Mouse (Mus musculus) thymus, postnatal 0 days (tissue): ENCODE data around the gene Gfi1b. TPM values are rescaled to one million over a fixed set of nuclear protein-coding genes. Genes with fewer than 3 reads are reported as not detected.
A peak's percentile ranks its signal among the peaks of the same experiment; 100 is the strongest.

Experiments
- DNase-seq: peaks from one replicate; pipeline ENCODE4 v3.0.0-alpha.2; 2015; ENCODE audit warnings: low spot score
- polyA plus RNA-seq: library from polyadenylated mRNA; unstranded; fragments of >200 nt; fragmentation: Nextera tagmentation; extraction: Ambion mirVana; gene quantifications from 2 replicates; pipeline ENCODE4 v1.2.1, GENCODE M21; 2015

Gene Gfi1b
- polyA plus RNA-seq, 1 experiment from 2014 or later, result 1.1 TPM

DNA sequence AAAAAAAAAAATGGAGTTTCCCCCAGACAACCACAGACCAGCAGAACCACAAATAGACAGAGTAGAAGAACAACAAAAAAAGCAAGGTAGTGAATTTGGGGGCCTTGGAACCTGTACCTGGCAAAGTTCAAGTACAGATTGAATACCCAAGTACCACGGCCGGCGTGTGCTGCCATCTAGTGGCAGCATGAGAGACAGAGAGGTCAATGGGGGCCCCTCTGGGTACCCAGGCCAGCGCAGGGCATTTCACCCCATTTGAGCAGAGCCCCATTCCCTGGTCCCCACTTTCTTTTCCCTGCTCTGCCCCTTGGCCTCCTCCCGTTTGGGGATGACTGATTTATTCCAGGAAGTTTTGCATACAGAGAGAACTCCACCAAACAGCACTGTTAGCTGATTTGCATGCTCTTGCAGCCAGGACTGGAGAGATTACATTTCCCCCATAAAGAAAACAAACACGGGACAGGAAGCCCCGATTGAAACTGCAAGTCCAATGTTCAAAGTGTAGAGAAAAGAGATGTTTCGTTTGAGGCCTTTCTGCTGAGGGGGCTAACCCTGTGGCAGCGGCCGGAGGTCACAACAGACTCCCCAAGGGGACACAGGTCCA is 841 bp upstream of the Gfi1b start:
- peak; percentile 73 for DNase-seq

DNA sequence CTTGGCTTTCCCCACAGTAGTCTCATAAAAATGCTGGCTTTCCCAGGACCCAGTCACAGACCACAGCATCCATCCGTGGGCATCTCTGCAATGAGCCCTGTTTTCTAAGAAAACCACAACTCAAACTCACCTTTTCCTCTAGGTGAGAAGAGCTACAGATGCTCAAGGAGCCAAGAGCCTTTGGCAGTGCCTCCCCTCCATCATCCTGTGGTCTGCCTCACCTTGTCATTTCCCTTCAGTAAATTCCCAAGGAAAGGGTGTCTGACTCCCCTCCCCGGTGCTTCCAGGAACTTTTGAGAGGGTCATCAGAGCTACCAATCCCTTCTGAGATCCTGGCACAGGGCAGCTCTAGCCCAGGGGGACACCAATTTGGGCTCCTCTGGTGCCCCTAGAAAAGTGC is 671 bp downstream of the Gfi1b start:
- DNase-seq, result no peak

DNA sequence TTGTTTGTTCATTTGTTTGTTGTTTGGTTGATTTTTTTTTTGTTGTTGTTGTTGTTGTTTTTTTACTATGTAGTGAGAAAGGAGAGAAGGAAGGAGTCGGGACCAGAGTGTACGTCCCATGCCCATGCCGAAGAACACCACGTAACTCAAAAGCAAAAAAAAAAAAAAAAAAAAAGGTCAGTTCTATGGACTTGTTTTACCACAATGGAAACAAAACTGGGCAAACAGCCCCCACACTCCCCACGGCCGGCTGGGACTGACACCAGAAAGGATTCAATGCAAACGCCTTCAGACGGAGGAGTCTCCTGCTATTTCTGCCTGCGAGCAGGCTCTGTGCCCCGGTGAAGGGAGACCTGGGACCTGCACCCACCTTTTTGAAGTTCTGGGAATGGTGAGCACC is 1.3 kb downstream of the Gfi1b start:
- no peak for DNase-seq

DNA sequence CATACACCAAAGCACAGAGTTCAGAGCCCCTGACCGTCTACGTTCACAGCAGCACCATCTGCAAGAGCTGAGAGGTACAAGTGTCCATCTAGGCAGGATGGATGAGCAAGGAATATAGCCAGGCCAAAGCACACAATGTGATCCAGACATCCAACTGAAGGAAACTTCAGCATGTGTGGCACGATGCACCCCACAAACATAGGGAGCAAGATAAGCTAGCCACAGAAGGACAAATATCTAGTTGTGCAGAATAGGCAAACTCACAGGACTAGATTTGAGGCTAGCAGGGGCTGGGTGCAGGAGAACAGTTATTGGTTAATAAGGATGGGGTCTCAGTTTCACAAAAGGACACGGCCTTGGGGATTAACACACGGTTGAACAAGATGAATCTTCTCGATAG is 2.4 kb downstream of the Gfi1b start:
- no peak for DNase-seq

DNA sequence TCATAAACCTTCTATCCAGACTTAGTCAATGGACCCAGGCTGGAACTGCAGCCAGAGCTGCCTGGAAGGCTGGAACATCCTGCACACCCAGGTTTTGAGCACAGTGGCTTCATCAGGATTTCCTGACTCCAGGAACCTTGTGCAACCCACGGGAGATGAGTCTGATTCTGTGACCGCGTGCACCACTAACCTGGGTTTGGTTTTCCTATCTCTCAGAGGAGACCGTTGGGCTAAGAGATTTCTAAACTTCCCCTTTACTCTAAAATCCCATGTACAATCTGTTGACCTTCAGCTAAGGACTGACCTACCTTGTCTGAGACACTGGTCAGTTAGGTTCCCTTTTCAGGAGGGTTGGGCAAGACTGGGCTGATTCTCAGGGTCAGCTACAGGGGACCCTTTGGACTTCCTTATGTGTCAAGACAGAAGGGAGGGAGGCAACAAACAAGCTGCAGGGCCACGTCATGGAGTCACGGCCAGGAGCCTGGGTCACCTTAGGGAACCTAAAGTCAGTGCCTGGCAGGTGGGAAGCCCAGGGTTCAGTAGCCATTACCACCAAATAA is 2.9 kb downstream of the Gfi1b start:
- DNase-seq, result no peak

DNA sequence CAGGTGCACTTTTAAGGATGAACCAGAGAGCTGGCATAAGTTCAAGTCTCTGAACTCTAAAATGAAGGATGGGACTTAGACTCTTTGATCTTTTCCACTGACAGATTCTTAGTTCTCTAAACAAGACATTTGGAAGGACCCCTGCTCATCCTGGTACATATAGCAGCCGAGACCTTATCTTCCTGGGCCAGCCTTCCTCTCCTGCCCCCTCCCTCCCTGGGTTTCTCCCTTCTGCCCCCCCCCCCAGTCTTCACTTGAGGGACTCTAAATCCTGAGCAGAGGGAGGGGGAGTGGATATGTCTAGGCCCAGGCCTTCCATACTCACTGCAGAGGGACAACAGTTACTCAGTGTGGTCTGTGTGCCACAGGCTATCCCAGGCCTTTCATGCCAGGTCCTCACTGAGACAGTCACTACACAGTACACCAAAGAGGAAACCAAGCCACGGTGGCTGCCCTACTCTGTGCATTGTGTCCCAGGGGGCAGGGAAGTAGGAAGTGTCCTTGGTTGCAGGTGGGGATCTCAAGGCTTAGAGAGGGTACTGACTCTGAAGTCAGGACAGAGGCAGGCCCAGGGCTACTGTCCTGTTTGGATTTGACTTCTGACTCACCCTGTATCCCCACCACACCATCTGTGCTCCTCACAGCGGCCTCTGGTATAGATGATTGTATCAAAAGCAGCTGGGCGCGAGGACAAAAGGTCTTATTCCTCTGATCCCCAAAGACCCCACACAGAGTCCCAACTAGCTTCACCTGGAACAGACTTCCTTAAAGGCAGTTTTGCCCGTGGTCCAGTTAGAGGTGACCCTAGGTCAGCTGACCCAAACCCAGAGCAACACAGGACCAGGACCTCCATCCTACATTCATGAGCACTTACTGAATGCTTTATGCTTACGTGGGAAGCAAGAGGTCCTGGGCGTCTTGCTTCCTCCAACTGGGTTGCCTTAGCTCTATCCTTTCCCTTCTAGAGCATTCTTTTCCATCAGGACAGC is 4.0 kb downstream of the Gfi1b start:
- no peak for DNase-seq

DNA sequence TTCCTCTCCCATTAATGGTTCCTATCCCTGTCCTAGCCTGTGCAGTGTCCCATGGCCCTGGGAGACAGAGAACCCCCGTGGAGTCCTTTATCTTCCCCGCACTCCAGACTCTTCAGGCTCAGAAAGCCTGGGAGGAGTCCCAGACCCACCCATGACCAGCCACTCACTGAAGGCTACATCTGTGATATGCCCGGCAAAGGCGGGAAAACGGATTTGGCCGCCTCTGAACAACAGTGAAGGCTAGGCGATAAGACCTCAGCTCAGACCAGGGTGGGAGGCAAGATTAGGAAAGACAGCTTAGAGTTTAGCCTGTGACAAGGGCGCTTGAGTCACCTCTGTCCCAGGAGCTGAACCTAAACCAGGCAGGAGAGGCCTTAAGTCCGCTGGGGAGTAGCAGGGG is 4.9 kb downstream of the Gfi1b start:
- DNase-seq, result no peak

DNA sequence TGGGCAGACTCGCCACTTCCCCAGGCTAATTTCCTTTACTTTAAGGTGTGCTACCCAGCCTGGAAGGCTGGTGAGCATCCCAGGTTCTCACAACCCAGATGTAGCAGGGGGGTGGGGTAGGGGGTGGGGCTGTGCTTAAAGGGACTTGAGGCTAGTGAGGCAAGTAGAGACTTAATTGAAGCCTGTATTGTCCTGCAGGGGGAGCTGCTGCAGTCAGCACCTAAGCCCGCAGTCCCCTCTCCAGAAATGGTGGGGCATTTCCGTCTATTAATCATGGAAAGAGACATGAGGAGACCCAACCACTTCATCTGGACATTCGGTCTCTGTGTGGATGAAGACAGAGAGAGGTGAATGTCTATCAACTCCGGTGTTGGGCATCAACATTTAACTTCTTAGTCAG is 5.4 kb downstream of the Gfi1b start:
- DNase-seq, result peak; percentile 47

DNA sequence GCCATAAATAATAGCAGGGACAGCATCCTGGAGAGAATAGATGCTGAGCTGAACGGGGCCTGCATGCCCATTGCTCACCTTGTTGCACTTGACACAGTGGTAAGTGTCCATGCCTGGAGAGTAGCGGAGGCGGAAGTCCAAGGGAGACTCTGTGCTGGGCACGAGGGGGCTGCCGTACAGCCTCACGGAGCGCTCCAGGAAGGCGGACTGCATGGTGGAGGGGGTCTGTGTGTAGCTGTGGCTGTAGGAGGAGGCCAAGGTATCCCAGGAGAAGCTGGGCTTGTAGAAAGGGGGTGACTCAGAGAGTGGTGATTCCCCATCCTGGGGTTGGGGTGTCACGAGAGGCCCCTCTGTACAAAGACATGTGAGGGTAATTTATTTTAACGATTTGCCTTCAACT is 8.2 kb downstream of the Gfi1b start:
- DNase-seq, result no peak

DNA sequence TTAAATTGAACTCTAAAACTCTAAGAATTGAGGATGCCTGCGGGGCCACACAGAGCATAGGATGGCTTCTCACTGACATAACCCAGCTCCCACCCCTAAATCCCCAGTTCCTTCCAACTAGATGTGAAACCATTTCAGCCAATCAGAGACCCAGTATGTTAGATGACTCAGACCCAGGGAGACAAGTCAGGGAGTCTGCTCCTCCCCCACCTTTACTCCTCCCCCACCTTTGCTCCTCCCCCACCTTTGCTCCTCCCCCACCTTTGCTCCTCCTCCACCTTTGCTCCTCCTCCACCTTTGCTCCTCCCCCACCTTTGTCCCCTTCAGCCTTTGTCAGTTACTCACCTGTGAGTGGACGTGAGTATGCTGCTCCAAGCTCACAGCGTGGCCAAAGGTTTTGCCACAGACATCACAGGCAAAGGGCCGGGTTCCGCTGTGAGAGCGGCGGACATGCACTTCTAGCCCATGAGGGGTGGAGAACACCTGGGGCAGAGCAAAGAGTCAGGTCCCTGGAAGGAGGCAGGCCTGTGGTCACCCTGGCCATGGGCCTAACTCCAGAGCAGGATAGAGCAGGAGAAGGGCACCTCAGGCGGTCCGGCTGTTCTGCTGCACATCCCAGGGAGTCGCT is 9.2 kb downstream of the Gfi1b start:
- DNase-seq, result no peak

DNA sequence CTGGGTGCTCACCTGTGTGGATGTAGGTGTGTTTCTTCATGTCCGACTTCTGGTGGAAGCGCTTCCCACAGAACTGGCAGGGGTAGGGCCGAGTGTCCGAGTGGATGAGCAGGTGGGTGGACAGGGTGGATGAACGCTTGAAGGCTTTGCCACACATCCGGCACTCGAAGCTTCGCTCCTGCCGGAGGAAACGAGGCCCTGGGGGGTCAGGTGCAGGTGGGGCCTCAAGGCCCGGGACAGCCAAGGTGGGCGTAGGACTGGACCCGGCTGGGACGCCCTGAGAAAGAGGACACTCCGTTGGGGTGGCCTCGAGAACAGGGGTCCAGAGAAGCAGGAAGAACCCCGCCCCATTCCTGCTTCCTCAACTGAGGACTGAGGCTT is 10.4 kb downstream of the Gfi1b start:
- no peak for DNase-seq

DNA sequence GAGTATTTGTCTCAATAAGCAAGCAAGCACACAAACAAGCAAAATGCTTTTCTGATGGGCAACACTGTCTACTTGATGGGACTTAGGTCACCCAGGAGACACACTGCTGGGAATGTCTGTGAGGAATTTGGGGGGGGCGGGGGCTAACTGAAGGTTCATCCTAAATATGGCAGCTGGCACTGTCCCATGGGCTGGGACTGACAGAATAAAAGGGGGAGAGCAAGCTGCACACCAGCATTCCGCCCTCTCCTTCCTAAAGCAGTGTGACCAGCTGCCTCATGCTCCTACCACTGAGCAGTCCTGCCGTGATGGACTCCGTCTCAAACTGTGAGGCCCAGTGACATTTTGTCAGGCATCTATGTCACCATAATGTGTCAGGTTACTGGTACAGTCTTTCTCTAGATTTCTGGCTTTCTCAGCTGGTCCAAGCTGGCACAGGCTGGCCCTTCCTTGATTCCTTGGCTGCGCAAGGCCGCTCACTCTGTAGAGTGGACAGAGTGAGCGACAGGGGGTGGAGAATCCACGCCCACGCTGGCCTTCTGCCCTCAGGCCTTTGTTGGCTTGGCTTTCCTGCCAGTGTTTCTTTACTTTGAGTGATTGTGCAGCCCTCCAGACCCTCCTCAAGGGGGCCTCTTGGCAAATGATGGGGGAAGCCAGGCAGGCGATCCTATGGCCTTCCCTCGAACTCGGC is 10.9 kb downstream of the Gfi1b start:
- DNase-seq, result no peak

DNA sequence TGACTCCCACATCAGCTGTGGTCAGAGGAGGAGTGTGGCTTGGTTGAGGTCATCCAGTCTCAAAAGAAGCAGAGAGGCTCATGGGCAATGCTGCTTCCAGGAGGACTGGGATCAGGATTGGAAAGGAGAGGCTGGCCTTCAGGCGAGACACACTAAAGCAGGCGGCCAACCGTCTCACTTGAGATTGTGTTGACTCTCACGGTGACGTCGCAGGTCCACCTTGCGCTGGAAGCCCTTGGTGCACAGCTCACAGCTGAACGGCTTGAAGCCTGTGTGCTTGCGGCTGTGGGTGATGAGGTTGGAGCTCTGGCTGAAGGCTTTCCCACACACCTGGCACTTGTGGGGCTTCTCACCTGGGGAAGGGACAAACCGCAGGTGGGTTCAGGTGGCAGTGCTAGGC is 11.9 kb downstream of the Gfi1b start:
- peak; percentile 50 for DNase-seq

DNA sequence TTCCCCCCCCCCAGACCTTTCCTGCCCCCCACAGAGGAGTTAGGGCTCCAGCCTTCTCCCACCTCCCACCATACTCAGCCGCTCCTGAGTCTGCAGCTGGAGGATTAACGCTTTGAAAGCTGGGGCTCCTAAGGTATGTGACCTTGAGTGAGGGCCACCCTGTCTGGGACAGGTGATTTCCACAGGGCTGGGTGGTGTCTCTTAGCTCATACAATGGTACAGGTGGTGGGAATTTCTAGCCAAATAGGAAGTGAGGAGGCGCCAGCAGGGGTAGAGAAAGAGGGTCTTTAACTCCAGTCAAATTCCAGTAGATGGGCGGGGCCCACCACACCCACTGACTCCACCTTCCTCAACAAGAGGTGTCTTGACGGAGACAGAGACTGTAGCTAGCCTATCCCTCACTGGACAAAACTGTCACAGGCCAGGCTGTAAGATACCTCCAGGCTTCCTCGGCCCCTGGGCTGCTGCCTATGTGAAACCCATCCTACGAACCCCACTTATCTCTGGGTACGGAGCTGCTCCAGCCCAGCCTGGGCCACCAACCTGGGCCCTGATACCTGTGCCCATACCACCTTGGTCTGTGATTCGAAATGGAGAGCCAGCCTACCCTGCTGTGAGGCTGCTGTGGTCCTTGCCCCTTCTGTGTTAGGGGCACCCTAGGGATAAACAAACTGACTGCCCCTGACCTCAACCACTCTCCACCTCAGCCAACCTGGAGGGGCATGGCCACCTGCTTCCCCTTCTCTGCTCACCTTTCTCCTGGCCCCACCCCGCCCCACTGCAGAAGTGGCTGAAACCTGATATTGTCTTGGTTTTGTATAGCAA is 14.2 kb downstream of the Gfi1b start:
- no peak for DNase-seq

DNA sequence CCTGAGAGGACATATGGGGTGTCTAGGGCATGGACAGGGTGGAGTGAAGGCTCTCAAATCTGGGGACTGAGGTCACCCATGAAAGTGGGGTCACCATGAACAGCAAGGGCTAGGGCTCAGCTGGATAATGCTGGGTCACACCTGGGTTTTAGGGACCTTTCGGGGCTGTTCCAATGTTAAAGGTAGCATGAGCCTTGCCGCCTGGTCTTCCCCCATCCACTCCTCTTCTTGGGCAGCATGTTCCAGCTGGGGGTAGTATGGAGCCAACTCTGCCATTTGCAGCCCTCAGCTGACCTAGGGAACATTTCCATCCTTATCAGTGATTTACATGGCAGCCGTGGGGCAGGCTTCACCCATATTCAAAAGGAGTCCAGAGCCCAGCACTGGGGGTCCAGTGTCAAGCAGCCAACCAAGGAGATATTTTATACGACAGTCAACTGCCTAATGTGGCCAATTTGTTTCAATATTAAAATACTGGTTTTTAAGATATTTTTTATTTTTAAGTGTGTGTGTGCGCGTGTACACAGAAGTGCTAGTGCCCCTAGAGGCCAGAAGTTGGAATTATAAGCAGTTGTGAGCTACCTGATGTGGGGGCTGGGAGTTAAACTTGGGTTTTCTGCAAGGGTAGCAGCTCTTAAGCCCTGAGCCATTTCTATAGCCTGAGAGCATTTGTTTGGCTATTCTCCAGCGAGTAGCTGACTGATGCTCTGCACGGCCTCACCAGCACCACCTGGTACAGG is 15.0 kb downstream of the Gfi1b start:
- peak; percentile 40 for DNase-seq

DNA sequence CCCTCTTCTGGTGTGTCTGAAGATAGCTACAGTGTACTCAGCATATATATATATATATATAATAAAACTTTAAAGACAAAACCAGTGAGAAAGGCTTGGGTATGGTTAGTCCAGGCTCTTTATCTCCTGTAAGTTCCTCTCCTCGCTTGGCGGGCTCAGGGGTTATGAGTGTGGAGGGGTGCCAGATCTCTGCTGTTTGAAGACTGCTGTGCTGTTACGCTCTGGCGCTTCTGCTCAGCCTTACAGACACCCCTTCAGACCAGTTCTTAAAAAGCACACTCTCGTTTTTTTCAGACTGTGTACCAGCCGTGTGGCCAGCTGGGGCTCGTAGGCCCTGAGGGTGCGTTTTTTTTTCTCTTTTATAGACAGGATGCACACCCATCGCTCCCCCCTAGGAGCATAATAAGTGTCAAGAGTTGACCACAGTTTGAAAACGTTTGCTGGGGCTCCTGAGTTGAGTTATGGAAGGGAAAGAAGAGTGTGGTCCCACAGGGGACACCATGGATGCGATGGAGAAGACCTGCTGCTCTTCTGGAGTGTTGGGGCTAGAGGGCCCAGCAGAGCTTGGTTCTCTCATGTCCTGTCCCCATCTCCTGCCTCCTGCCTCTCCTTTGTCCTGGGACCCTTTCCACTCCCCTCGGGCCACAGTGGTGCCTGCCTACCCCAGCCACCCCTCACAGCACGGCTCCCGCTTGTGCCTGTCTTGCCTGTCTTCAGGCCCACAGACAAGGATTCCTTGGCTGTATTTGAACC is 15.8 kb downstream of the Gfi1b start:
- peak; percentile 18 for DNase-seq

DNA sequence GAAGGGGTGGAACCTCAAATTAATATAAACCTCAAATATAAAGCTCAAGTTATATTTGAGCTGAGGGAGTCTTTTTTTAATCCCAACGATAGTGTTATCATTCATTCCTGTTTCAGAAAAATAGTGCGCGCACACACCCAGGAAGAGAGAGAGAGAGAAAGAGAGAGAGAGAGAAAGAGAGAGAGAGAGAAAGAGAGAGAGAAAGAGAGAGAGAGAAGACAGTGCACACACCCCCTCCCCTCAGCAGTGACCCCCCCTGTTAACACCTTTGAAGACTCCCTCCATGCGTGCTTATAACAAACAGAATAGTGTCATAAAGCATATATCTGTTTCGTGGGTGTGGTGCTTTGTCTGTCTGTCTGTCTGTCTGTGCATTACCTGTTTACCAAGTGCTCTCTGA is 18.2 kb downstream of the Gfi1b start:
- DNase-seq, result no peak

DNA sequence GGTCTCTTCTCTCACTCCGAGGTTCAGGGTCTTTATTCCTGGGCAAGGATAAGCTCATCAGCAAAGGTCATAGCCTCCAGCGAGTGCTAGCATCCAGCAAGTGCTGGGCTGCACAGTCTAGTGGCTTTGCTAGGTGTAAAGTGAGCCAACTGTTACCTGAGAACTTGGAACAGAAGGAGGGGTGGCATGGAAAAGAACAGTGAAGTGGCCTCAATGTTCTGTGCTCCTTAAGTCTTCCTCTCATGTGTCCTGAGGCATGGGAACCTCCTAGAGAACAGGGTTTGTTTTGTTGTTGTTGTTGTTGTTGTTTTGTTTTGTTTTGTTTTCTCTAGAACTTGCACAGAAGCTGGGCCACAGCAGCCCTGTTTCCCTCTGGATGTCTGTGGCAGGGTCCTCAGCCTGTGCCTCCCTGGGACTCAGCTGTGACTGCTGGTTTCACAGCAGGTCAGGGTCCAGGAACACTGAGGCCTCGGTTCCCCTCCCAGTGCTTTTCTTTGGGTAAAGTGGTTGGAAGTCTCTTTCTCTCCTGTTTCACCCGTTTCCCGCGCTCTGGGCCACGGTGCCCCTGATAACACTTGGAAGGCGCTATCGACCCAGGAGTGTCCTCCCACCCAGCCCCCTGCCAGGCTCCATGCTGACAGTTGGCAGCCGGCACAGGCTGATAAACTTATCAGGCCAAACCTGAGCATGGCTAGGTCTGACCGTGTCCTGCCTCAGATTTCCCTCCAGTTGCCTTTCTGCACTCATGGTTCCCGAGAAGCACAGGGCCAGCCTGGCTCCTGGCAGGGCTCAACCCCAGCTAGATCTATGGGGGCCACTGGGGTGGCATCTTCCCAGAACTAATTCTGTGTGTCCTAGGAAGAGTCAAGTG is 19.8 kb downstream of the Gfi1b start:
- DNase-seq, result no peak
